Mouse (Mus musculus): Measurements from ENCODE around the gene Tnfrsf8. TPM values are rescaled to one million over a fixed set of nuclear protein-coding genes. Genes with fewer than 3 reads are reported as not detected.
"Not testable (repeated sequence)": the region's sequence is repeated elsewhere in the genome, so short reads cannot be mapped to it uniquely, and the experiment has no call there.

The Tnfrsf8 gene
- polyA plus RNA-seq, 1 experiment from 2014 or later, result 0.08 TPM

GRCm38 (mm10) chr4:145322995-145323627 lies 8.1 kb upstream of the Tnfrsf8 start:
- H3K36me3 ChIP-seq, result no peaks in the 10 kb centered on the region
- no peaks in the 10 kb centered on the region for H3K9me3 ChIP-seq
- H3K27ac ChIP-seq, result no peak overlapping the region
- H3K27me3 ChIP-seq (ENCODE audit: insufficient read depth, poor library complexity, severe bottlenecking), result no peaks in the 10 kb centered on the region
- H3K4me1 ChIP-seq (replicated peaks), result no peaks in the 10 kb centered on the region
- H3K4me3 ChIP-seq, result no peak overlapping the region
- DNase-seq (ENCODE audit: low spot score), result no peak
- 78% methylated on average over 8 of the region's 8 CpGs for WGBS

GRCm38 (mm10) chr4:145322211-145322610 lies 7.2 kb upstream of the Tnfrsf8 start:
- DNase-seq (ENCODE audit: low spot score), result no peak
- 93% methylated on average over 5 of the region's 5 CpGs for WGBS
- Histone ChIP-seq H3K4me1 (replicated peaks) (no peaks in the 10 kb centered on the region), H3K9me3 (no peaks in the 10 kb centered on the region), H3K27me3 (ENCODE audit: insufficient read depth, poor library complexity, severe bottlenecking) (no peaks in the 10 kb centered on the region), H3K4me3 (no peak overlapping the region), H3K36me3 (no peaks in the 10 kb centered on the region), H3K27ac (no peak overlapping the region)

- Histone ChIP-seq H3K4me3 (no peak overlapping the region), H3K4me1 (replicated peaks) (no peaks in the 10 kb centered on the region), H3K27ac (no peak overlapping the region), H3K9me3 (no peaks in the 10 kb centered on the region), H3K27me3 (ENCODE audit: insufficient read depth, poor library complexity, severe bottlenecking) (peaks cover 5% of the 10 kb centered on the region; the same call in 1 of the 2 replicates), H3K36me3 (no peaks in the 10 kb centered on the region)
- no peak for DNase-seq (ENCODE audit: low spot score)
- WGBS, result 87% methylated on average over 4 of the region's 4 CpGs
These were observed 5.7 kb upstream of the Tnfrsf8 start for GRCm38 (mm10) chr4:145320624-145321023.

- 81% methylated on average over 4 of the region's 4 CpGs for WGBS
- DNase-seq (ENCODE audit: low spot score), result no peak
- Histone ChIP-seq H3K36me3 (no peaks in the 10 kb centered on the region), H3K27ac (no peak overlapping the region), H3K9me3 (no peaks in the 10 kb centered on the region), H3K4me3 (no peak overlapping the region), H3K27me3 (ENCODE audit: insufficient read depth, poor library complexity, severe bottlenecking) (peaks cover 16% of the 10 kb centered on the region), H3K4me1 (replicated peaks) (peaks cover 5% of the 10 kb centered on the region; the same call in 1 of the 2 replicates)
These were observed 4.6 kb upstream of the Tnfrsf8 start for GRCm38 (mm10) chr4:145319274-145320226.

GRCm38 (mm10) chr4:145316708-145317107 lies 1.7 kb upstream of the Tnfrsf8 start:
- H3K27ac ChIP-seq, result no peak overlapping the region
- peaks cover 23% of the 10 kb centered on the region for H3K27me3 ChIP-seq (ENCODE audit: insufficient read depth, poor library complexity, severe bottlenecking)
- 88% methylated on average over 5 of the region's 5 CpGs for WGBS
- H3K4me3 ChIP-seq, result no peak overlapping the region
- no peak for DNase-seq (ENCODE audit: low spot score)
- no peaks in the 10 kb centered on the region for H3K36me3 ChIP-seq
- peaks cover 5% of the 10 kb centered on the region; the same call in 1 of the 2 replicates for H3K4me1 ChIP-seq (replicated peaks)
- H3K9me3 ChIP-seq, result no peaks in the 10 kb centered on the region

GRCm38 (mm10) chr4:145313966-145314365 lies 998 bp downstream of the Tnfrsf8 start:
- WGBS, result 86% methylated on average over 4 of the region's 4 CpGs
- peaks cover 5% of the 10 kb centered on the region; the same call in 1 of the 2 replicates for H3K4me1 ChIP-seq (replicated peaks)
- H3K9me3 ChIP-seq, result no peaks in the 10 kb centered on the region
- peaks cover 23% of the 10 kb centered on the region for H3K27me3 ChIP-seq (ENCODE audit: insufficient read depth, poor library complexity, severe bottlenecking)
- H3K27ac ChIP-seq, result no peak overlapping the region
- no peaks in the 10 kb centered on the region for H3K36me3 ChIP-seq
- DNase-seq (ENCODE audit: low spot score), result no peak
- H3K4me3 ChIP-seq, result no peak overlapping the region

GRCm38 (mm10) chr4:145313256-145313655 lies 1.7 kb downstream of the Tnfrsf8 start:
- H3K4me3 ChIP-seq, result no peak overlapping the region
- H3K27me3 ChIP-seq (ENCODE audit: insufficient read depth, poor library complexity, severe bottlenecking), result peaks cover 23% of the 10 kb centered on the region
- H3K9me3 ChIP-seq, result no peaks in the 10 kb centered on the region
- WGBS, result 89% methylated on average over 3 of the region's 3 CpGs
- no peak overlapping the region for H3K27ac ChIP-seq
- no peaks in the 10 kb centered on the region for H3K36me3 ChIP-seq
- peaks cover 5% of the 10 kb centered on the region; the same call in 1 of the 2 replicates for H3K4me1 ChIP-seq (replicated peaks)
- DNase-seq (ENCODE audit: low spot score), result no peak

GRCm38 (mm10) chr4:145312530-145312929 lies 2.4 kb downstream of the Tnfrsf8 start:
- no peak for DNase-seq (ENCODE audit: low spot score)
- Histone ChIP-seq H3K36me3 (no peaks in the 10 kb centered on the region), H3K27me3 (ENCODE audit: insufficient read depth, poor library complexity, severe bottlenecking) (peaks cover 23% of the 10 kb centered on the region), H3K27ac (no peak overlapping the region), H3K4me1 (replicated peaks) (peaks cover 5% of the 10 kb centered on the region; the same call in 1 of the 2 replicates), H3K9me3 (no peaks in the 10 kb centered on the region), H3K4me3 (no peak overlapping the region)
- WGBS, result 79% methylated on average over 7 of the region's 7 CpGs

GRCm38 (mm10) chr4:145310859-145311258 lies 4.1 kb downstream of the Tnfrsf8 start:
- Histone ChIP-seq H3K36me3 (no peaks in the 10 kb centered on the region), H3K4me3 (no peak overlapping the region), H3K4me1 (replicated peaks) (peaks cover 5% of the 10 kb centered on the region; the same call in 1 of the 2 replicates), H3K27ac (no peak overlapping the region), H3K27me3 (ENCODE audit: insufficient read depth, poor library complexity, severe bottlenecking) (peaks cover 20% of the 10 kb centered on the region), H3K9me3 (no peaks in the 10 kb centered on the region)
- 90% methylated on average over 2 of the region's 2 CpGs for WGBS
- no peak for DNase-seq (ENCODE audit: low spot score)

GRCm38 (mm10) chr4:145306422-145306821 lies 8.5 kb downstream of the Tnfrsf8 start:
- H3K36me3 ChIP-seq, result no peaks in the 10 kb centered on the region
- H3K27ac ChIP-seq, result no peak overlapping the region
- 39% methylated on average over 4 of the region's 4 CpGs for WGBS
- DNase-seq (ENCODE audit: low spot score), result no peak
- H3K27me3 ChIP-seq (ENCODE audit: insufficient read depth, poor library complexity, severe bottlenecking), result no peaks in the 10 kb centered on the region
- H3K4me1 ChIP-seq (replicated peaks), result 0 out of 2 replicates have a peak, but pooled peaks cover 10% of the 10 kb centered on the region
- no peaks in the 10 kb centered on the region for H3K9me3 ChIP-seq
- H3K4me3 ChIP-seq, result no peak overlapping the region

GRCm38 (mm10) chr4:145305661-145306362 lies 9.2 kb downstream of the Tnfrsf8 start:
- H3K27ac ChIP-seq; H3K4me3 ChIP-seq; H3K9me3 ChIP-seq; H3K36me3 ChIP-seq; DNase-seq (ENCODE audit: low spot score); H3K27me3 ChIP-seq (ENCODE audit: insufficient read depth, poor library complexity, severe bottlenecking); H3K4me1 ChIP-seq (replicated peaks): not testable (repeated sequence)
- 56% methylated on average over 2 of the region's 2 CpGs for WGBS

GRCm38 (mm10) chr4:145304109-145304508 lies 10.9 kb downstream of the Tnfrsf8 start:
- WGBS, result 76% methylated on average over 4 of the region's 4 CpGs

More at GRCm38 (mm10) chr4:145304109-145304508, 10.9 kb downstream of the Tnfrsf8 start:
- no peaks in the 10 kb centered on the region for H3K36me3 ChIP-seq
- no peak for DNase-seq (ENCODE audit: low spot score)
- H3K4me1 ChIP-seq (replicated peaks), result 0 out of 2 replicates have a peak, but pooled peaks cover 10% of the 10 kb centered on the region
- no peak overlapping the region for H3K27ac ChIP-seq
- H3K27me3 ChIP-seq (ENCODE audit: insufficient read depth, poor library complexity, severe bottlenecking), result no peaks in the 10 kb centered on the region
- H3K9me3 ChIP-seq, result no peaks in the 10 kb centered on the region
- H3K4me3 ChIP-seq, result no peak overlapping the region
